Mouse (Mus musculus) intestine, embryonic 16.5 days (tissue): ENCODE measurements around the gene Pkd1. TPM values are rescaled to one million over a fixed set of nuclear protein-coding genes. Genes with fewer than 3 reads are reported as not detected.

ENCODE experiments used
- ATAC-seq: fragments of 200-750 bp; cut with Nextera tagmentation; 2 replicates; pipeline ENCODE4 v1.8.0; 2017; ENCODE audit warnings: moderate TSS enrichment, moderate library complexity
- H3K27ac ChIP-seq: fragments of 300-500 bp; sonication (generic); 2 replicates; pipeline ENCODE4 v1.5.1; 2014; ENCODE audit warnings: mild to moderate bottlenecking, low read length
- H3K27me3 ChIP-seq: fragments of 300-500 bp; sonication (generic); replicated peaks from 2 replicates; pipeline ENCODE4 v1.6.1; 2014; ENCODE audit warnings: low read length, control low read depth, mixed read lengths; ENCODE audit not compliant: control insufficient read depth, insufficient read depth
- H3K36me3 ChIP-seq: fragments of 300-500 bp; sonication (generic); 2 replicates; pipeline ENCODE4 v1.6.1; 2014; ENCODE audit warnings: low read length, control low read depth; ENCODE audit not compliant: control insufficient read depth, insufficient read depth
- H3K4me1 ChIP-seq: fragments of 300-500 bp; sonication (generic); 2 replicates; pipeline ENCODE4 v1.6.1; 2014; ENCODE audit warnings: low read length, control low read depth, mixed read lengths; ENCODE audit not compliant: control insufficient read depth, insufficient read depth
- H3K4me2 ChIP-seq: fragments of 300-500 bp; sonication (generic); 2 replicates; pipeline ENCODE4 v1.6.1; 2014; ENCODE audit warnings: low read depth, low read length, control low read depth
- H3K4me3 ChIP-seq: fragments of 300-500 bp; sonication (generic); 2 replicates; pipeline ENCODE4 v1.5.1; 2014; ENCODE audit warnings: mild to moderate bottlenecking, low read length
- H3K9ac ChIP-seq: fragments of 300-500 bp; sonication (generic); 2 replicates; pipeline ENCODE4 v1.6.1; 2014; ENCODE audit warnings: low read depth, low read length
- H3K9me3 ChIP-seq: fragments of 300-500 bp; sonication (generic); 2 replicates; pipeline ENCODE4 v1.6.1; 2016; ENCODE audit warnings: low read length, control low read depth; ENCODE audit not compliant: control insufficient read depth
- WGBS: fragments of 180-500 bp; shearing (Covaris S2); extraction: QIAGEN DNeasy Blood & Tissue Kit; methylation state at CpG from one replicate; pipeline ENCODE4 v1.1.7; 2014; 5-methylcytosine and 5-hydroxymethylcytosine counted together
- polyA plus RNA-seq: library from polyadenylated mRNA; unstranded; fragments of >200 nt; fragmentation: Nextera tagmentation; extraction: Ambion mirVana; gene quantifications from 2 replicates; pipeline ENCODE4 v1.2.1, GENCODE M21; 2015

Pkd1 gene
- polyA plus RNA-seq, 1 experiment from 2014 or later, result 13.5 TPM

DNA sequence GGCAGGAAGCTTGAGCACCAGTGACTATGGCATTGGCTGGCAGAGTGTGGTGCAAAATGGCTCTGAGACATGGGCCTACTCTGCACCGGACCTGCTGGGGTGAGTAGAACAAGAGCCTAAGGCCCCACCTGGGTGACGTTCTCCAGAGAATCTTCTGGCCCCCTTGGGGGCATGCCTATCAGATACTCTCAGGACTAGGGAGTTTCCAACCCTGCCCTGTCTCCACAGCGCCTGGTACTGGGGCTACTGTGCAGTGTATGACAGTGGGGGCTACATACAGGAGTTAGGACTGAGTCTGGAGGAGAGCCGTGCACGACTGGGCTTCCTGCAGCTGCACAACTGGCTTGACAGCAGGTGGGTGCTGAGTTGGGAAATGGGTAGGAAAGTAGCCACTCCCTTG, 43.6 kb downstream of the Pkd1 start:
- Histone ChIP-seq H3K9me3 (no peaks in the 10 kb centered on the region), H3K4me1 (no peaks in the 10 kb centered on the region), H3K4me2 (no peak overlapping the region), H3K4me3 (no peak overlapping the region), H3K27me3 (no peaks in the 10 kb centered on the region), H3K27ac (no peak overlapping the region), H3K36me3 (peaks cover 36% of the 10 kb centered on the region), H3K9ac (no peak overlapping the region)
- ATAC-seq, result no peak
- 85% methylated on average over 5 of the region's 5 CpGs for WGBS

GRCm38 (mm10) chr17:24593992-24594890, 44.6 kb downstream of the Pkd1 start:
- H3K36me3 ChIP-seq, result peaks cover 42% of the 10 kb centered on the region
- no peak overlapping the region for H3K4me3 ChIP-seq
- H3K9me3 ChIP-seq, result no peaks in the 10 kb centered on the region
- no peak for ATAC-seq
- WGBS, result 92% methylated on average over 26 of the region's 26 CpGs
- H3K4me2 ChIP-seq, result no peak overlapping the region
- no peaks in the 10 kb centered on the region for H3K4me1 ChIP-seq
- H3K27me3 ChIP-seq, result no peaks in the 10 kb centered on the region
- H3K9ac ChIP-seq, result no peak overlapping the region
- H3K27ac ChIP-seq, result no peak overlapping the region

GRCm38 (mm10) chr17:24595126-24596072, 45.8 kb downstream of the Pkd1 start:
- WGBS, result 77% methylated on average over 17 of the region's 17 CpGs
- peaks cover 43% of the 10 kb centered on the region for H3K36me3 ChIP-seq

DNA sequence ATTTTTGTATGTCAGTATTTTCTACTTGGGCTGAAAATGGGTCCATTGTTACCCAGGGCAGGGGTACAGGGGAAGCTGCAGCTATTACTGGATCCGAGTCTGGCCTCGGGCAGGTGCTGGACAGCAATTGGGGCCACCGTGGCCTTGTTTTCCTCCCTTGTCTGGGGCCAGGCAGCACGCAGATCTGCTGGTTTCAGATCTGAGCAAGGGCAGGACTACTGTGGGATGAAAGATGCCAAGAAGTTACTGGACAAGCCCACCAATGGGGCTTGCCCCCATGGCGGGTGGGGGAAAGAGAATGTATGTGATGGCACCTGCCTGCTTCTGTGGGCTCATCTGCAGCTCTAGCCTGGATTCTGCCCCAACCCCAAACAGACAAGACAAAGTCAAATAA, 46.4 kb downstream of the Pkd1 start:
- Histone ChIP-seq H3K9me3 (no peaks in the 10 kb centered on the region), H3K9ac (no peak overlapping the region), H3K36me3 (peaks cover 42% of the 10 kb centered on the region), H3K4me3 (no peak overlapping the region), H3K4me2 (no peak overlapping the region), H3K4me1 (no peaks in the 10 kb centered on the region), H3K27ac (no peak overlapping the region), H3K27me3 (no peaks in the 10 kb centered on the region)
- no peak for ATAC-seq
- WGBS, result 84% methylated on average over 5 of the region's 5 CpGs

More at GRCm38 (mm10) chr17:24595126-24596072, 45.8 kb downstream of the Pkd1 start:
- ATAC-seq, result no peak
- no peak overlapping the region for H3K27ac ChIP-seq
- no peak overlapping the region for H3K4me3 ChIP-seq
- H3K9ac ChIP-seq, result no peak overlapping the region
- no peaks in the 10 kb centered on the region for H3K4me1 ChIP-seq
- no peaks in the 10 kb centered on the region for H3K27me3 ChIP-seq
- H3K4me2 ChIP-seq, result no peak overlapping the region
- no peaks in the 10 kb centered on the region for H3K9me3 ChIP-seq

- WGBS, result 88% methylated on average over 19 of the region's 19 CpGs
- H3K27ac ChIP-seq, result no peak overlapping the region
Measured at GRCm38 (mm10) chr17:24596471-24597183, 47.0 kb downstream of the Pkd1 start.

GRCm38 (mm10) chr17:24597989-24598388, 48.4 kb downstream of the Pkd1 start:
- WGBS, result 88% methylated on average over 3 of the region's 3 CpGs
- H3K36me3 ChIP-seq, result peaks cover 34% of the 10 kb centered on the region
- ATAC-seq, result no peak

More at GRCm38 (mm10) chr17:24596471-24597183, 47.0 kb downstream of the Pkd1 start:
- H3K9ac ChIP-seq, result no peak overlapping the region
- no peaks in the 10 kb centered on the region for H3K27me3 ChIP-seq
- H3K4me2 ChIP-seq, result no peak overlapping the region
- no peaks in the 10 kb centered on the region for H3K4me1 ChIP-seq
- no peak for ATAC-seq
- H3K4me3 ChIP-seq, result no peak overlapping the region
- peaks cover 36% of the 10 kb centered on the region for H3K36me3 ChIP-seq
- H3K9me3 ChIP-seq, result no peaks in the 10 kb centered on the region

GRCm38 (mm10) chr17:24600502-24600901, 50.9 kb downstream of the Pkd1 start:
- Histone ChIP-seq H3K4me3 (no peak overlapping the region), H3K27ac (no peak overlapping the region), H3K9me3 (no peaks in the 10 kb centered on the region), H3K4me1 (no peaks in the 10 kb centered on the region), H3K4me2 (no peak overlapping the region), H3K36me3 (peaks cover 30% of the 10 kb centered on the region), H3K9ac (no peak overlapping the region), H3K27me3 (no peaks in the 10 kb centered on the region)
- ATAC-seq, result no peak
- 90% methylated on average over 4 of the region's 4 CpGs for WGBS

More at GRCm38 (mm10) chr17:24597989-24598388, 48.4 kb downstream of the Pkd1 start:
- no peak overlapping the region for H3K4me3 ChIP-seq
- no peaks in the 10 kb centered on the region for H3K4me1 ChIP-seq
- no peaks in the 10 kb centered on the region for H3K9me3 ChIP-seq
- H3K4me2 ChIP-seq, result no peak overlapping the region
- H3K27me3 ChIP-seq, result no peaks in the 10 kb centered on the region
- H3K27ac ChIP-seq, result no peak overlapping the region
- no peak overlapping the region for H3K9ac ChIP-seq

- Histone ChIP-seq H3K4me1 (no peaks in the 10 kb centered on the region), H3K27ac (no peak overlapping the region), H3K4me2 (no peak overlapping the region), H3K9me3 (no peaks in the 10 kb centered on the region), H3K36me3 (peaks cover 11% of the 10 kb centered on the region), H3K4me3 (no peak overlapping the region), H3K27me3 (no peaks in the 10 kb centered on the region), H3K9ac (no peak overlapping the region)
- 89% methylated on average over 8 of the region's 8 CpGs for WGBS
- ATAC-seq, result no peak
Measured at GRCm38 (mm10) chr17:24603961-24604360, 54.3 kb downstream of the Pkd1 start.

GRCm38 (mm10) chr17:24604557-24604956, 54.9 kb downstream of the Pkd1 start:
- Histone ChIP-seq H3K36me3 (peaks cover 5% of the 10 kb centered on the region; the same call in 1 of the 2 replicates), H3K27ac (no peak overlapping the region), H3K9ac (no peak overlapping the region), H3K4me3 (no peak overlapping the region), H3K9me3 (no peaks in the 10 kb centered on the region), H3K4me2 (no peak overlapping the region), H3K27me3 (no peaks in the 10 kb centered on the region), H3K4me1 (no peaks in the 10 kb centered on the region)
- 90% methylated on average over 3 of the region's 3 CpGs for WGBS
- ATAC-seq, result no peak
